Mouse (Mus musculus): ENCODE results near the gene Esyt3.

DNA sequence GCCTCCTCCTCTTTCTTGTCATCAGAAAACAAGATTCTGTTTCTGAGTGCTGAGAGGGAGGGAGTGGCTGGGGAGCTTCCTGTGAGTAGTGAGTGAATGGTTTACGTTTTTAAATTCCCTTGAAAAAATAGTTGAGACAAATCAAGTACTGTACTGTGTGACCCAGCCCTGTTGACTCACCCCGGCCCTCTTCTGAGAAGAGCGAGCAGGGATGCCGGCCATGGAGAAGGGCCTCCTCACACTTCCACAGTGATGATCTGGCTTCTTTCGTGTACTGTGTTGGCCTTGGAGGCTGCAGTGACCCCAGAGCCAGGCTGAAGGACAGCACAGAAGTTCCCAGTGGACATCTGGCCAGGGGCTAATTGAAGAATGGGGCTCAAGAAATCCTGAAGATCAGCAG, 54.1 kb downstream of the Esyt3 start:
- TF ChIP-seq CTCF (IDR thresholded peaks at IDR 0.05; ENCODE audit: low read depth, low read length): no peak
- no peak for TF ChIP-seq POLR2A (IDR thresholded peaks at IDR 0.05; ENCODE audit: insufficient read depth, low read length)
- no peak for TF ChIP-seq EP300 (IDR thresholded peaks at IDR 0.05; ENCODE audit: insufficient read depth, low read depth, low read length)
